Comparison of ENCODE assay signal across 10 mouse cellular contexts in genomic region chr11:70509753-70510564, GRCm38 (mm10). TPM values are rescaled to one million over a fixed set of nuclear protein-coding genes. Genes with fewer than 3 reads are reported as not detected.
DNase-seq lines count a peak whose midpoint lies in the region; ATAC-seq and TF ChIP-seq lines count a peak whose summit lies in the region.
"Had no signal": no experiment of that assay in that cellular context is flagged by ENCODE, and none has a peak within 500 bp of the region (broad histone marks: within the 10 kb centered on the region; RNA-seq: fewer than 3 reads in every experiment).

No protein-coding gene starts in this region.

- peaks cover 10% of the 10 kb centered on the region; the same call in 1 of the 2 replicates for H3K27me3 ChIP-seq in heart, postnatal 0 days (ENCODE audit: control insufficient read depth, insufficient read depth, low read length)

- H3K36me3 ChIP-seq in heart, postnatal 0 days (replicated peaks; ENCODE audit: control insufficient read depth, insufficient read depth, low read length), result no peaks in the 10 kb centered on the region

- no peak for TF ChIP-seq EP300 in heart, postnatal 0 days (IDR thresholded peaks at IDR 0.05; ENCODE audit: low read depth)

- no peak overlapping the region for H3K4me2 ChIP-seq in heart, postnatal 0 days (ENCODE audit: low read depth, low read length)

- no peaks in the 10 kb centered on the region for H3K4me1 ChIP-seq in heart, postnatal 0 days (ENCODE audit: control insufficient read depth, insufficient read depth)

- DNase-seq in CD4-positive helper T cell, adult 2 months (ENCODE audit: low read depth, low spot score), result peak; percentile 80
- peak; percentile 61 for DNase-seq in NIH3T3 (ENCODE audit: low read depth)
- peak; percentile 73 for DNase-seq in embryo, embryonic 10 days (ENCODE audit: low spot score)
- DNase-seq in heart, postnatal 0 days (ENCODE audit: low spot score), result no peak
- peak; percentile 64 to 73 for DNase-seq in kidney, postnatal 25 days
- DNase-seq in right cerebral cortex, postnatal 14 days, result peak; percentile 52
- DNase-seq in gastrocnemius, postnatal 10 days, result no peak

- no peak overlapping the region for H3K27ac ChIP-seq in heart, postnatal 0 days (ENCODE audit: low read depth)

- no peak for ATAC-seq in heart, postnatal 0 days (ENCODE audit: insufficient read depth, low read depth)
- ATAC-seq in megakaryocyte, adult 5-6 weeks (ENCODE audit: poor library complexity, severe bottlenecking), result peak; percentile 76

- WGBS in heart, postnatal 0 days, result 11% methylated on average over 19 of the region's 19 CpGs

- peak; percentile 60 for TF ChIP-seq CTCF in heart, postnatal 0 days (IDR thresholded peaks at IDR 0.05; ENCODE audit: low read depth)

- H3K4me3 ChIP-seq in heart, postnatal 0 days (ENCODE audit: low read depth, low read length), result no peak overlapping the region
- H3K4me3 ChIP-seq: myocyte had no signal

- no peak overlapping the region for H3K9ac ChIP-seq in heart, postnatal 0 days (replicated peaks; ENCODE audit: low read depth, low read length)

- no peaks in the 10 kb centered on the region for H3K9me3 ChIP-seq in heart, postnatal 0 days (replicated peaks; ENCODE audit: control insufficient read depth, low read length)

RNA-seq across cellular contexts. Expression of gene Vmo1, which starts 4.5 kb away (rescaled TPM):
- total RNA-seq in heart, postnatal 0 days (2014; rRNA removed; ENCODE audit: low replicate concordance), result not detected in 2 replicates
- polyA plus RNA-seq in heart, postnatal 0 days (2015; fragmentation: Nextera tagmentation; extraction: Ambion mirVana), result 0.18 and 0.55 TPM in 2 replicates
- not detected in 2 replicates for total RNA-seq in megakaryocyte, adult 5-6 weeks (2015)
- not detected in 2 replicates for total RNA-seq in megakaryocyte, adult 5-6 weeks (2017)
- not detected for total RNA-seq in gastrocnemius, postnatal 10 days (2021)
- polyA plus RNA-seq: myocyte had no signal

RNA-seq across cellular contexts. Expression of gene Tm4sf5, which starts 4.9 kb away (rescaled TPM):
- 0.34 and 8.6 TPM in 2 replicates for total RNA-seq in heart, postnatal 0 days (2014; rRNA removed; ENCODE audit: low replicate concordance)
- 7.6 and 7.8 TPM in 2 replicates for polyA plus RNA-seq in heart, postnatal 0 days (2015; fragmentation: Nextera tagmentation; extraction: Ambion mirVana)
- not detected in 2 replicates for total RNA-seq in megakaryocyte, adult 5-6 weeks (2015)
- total RNA-seq in megakaryocyte, adult 5-6 weeks (2017), result not detected in 2 replicates
- not detected for total RNA-seq in gastrocnemius, postnatal 10 days (2021)
- polyA plus RNA-seq: myocyte had no signal

RNA-seq across cellular contexts. Expression of gene Gltpd2, which starts 9.0 kb away (rescaled TPM):
- total RNA-seq in heart, postnatal 0 days (2014; rRNA removed; ENCODE audit: low replicate concordance), result not detected in 2 replicates
- polyA plus RNA-seq in heart, postnatal 0 days (2015; fragmentation: Nextera tagmentation; extraction: Ambion mirVana), result 0.34 TPM in 1 of 2 replicates, not detected in the other
- not detected in 2 replicates for total RNA-seq in megakaryocyte, adult 5-6 weeks (2015)
- not detected in 2 replicates for total RNA-seq in megakaryocyte, adult 5-6 weeks (2017)
- not detected for total RNA-seq in gastrocnemius, postnatal 10 days (2021)
- polyA plus RNA-seq: frontal cortex, adult 2 months; myocyte had no signal

RNA-seq across cellular contexts. Expression of gene Psmb6, which starts 15.2 kb away (rescaled TPM):
- total RNA-seq in heart, postnatal 0 days (2014; rRNA removed; ENCODE audit: low replicate concordance), result 474 and 521 TPM in 2 replicates
- 640 and 644 TPM in 2 replicates for polyA plus RNA-seq in heart, postnatal 0 days (2015; fragmentation: Nextera tagmentation; extraction: Ambion mirVana)
- total RNA-seq in megakaryocyte, adult 5-6 weeks (2015), result 112 and 144 TPM in 2 replicates
- 182 and 211 TPM in 2 replicates for total RNA-seq in megakaryocyte, adult 5-6 weeks (2017)
- total RNA-seq in gastrocnemius, postnatal 10 days (2021), result 100 to 1,000 TPM; 326 to 361 TPM

RNA-seq across cellular contexts. Expression of gene Gm40193, which starts 22.8 kb away (rescaled TPM):
- total RNA-seq in heart, postnatal 0 days (2014; rRNA removed; ENCODE audit: low replicate concordance), result not detected in 2 replicates
- not detected in 2 replicates for polyA plus RNA-seq in heart, postnatal 0 days (2015; fragmentation: Nextera tagmentation; extraction: Ambion mirVana)
- not detected in 2 replicates for total RNA-seq in megakaryocyte, adult 5-6 weeks (2015)
- not detected in 2 replicates for total RNA-seq in megakaryocyte, adult 5-6 weeks (2017)
- total RNA-seq in gastrocnemius, postnatal 10 days (2021), result not detected
- polyA plus RNA-seq: frontal cortex, adult 2 months; myocyte had no signal

Comparison
In these comparisons a context has a peak if more than half of its experiments do, and no peak if none do; other contexts are left out.
1. DNase-seq: peak in CD4-positive helper T cell, adult 2 months (single experiment), NIH3T3 (single experiment), embryo, embryonic 10 days (single experiment), kidney, postnatal 25 days (2 of 2) and right cerebral cortex, postnatal 14 days (single experiment); none in heart, postnatal 0 days (single experiment) and gastrocnemius, postnatal 10 days (single experiment).